ENCODE assay signal across 12 mouse cellular contexts in genomic region chr10:26855851-26856535, GRCm38 (mm10).
DNase-seq lines count a peak whose midpoint lies in the region; ATAC-seq lines count a peak whose summit lies in the region.
"Had no signal": no experiment of that assay in that cellular context is flagged by ENCODE, and none has a peak within 500 bp of the region (broad histone marks: within the 10 kb centered on the region; RNA-seq: fewer than 3 reads in every experiment).

No protein-coding gene starts in this region.

- peaks cover 6% of the 10 kb centered on the region; the same call in 1 of the 2 replicates for H3K36me3 ChIP-seq in heart, embryonic 15.5 days
- H3K36me3 ChIP-seq in liver, embryonic 16.5 days (ENCODE audit: control insufficient read depth, insufficient read depth), result no peaks in the 10 kb centered on the region
- H3K36me3 ChIP-seq in liver, embryonic 12.5 days, result no peaks in the 10 kb centered on the region
- H3K36me3 ChIP-seq: liver, embryonic 15.5 days had no signal

- H3K9me3 ChIP-seq in heart, embryonic 15.5 days (replicated peaks), result no peaks in the 10 kb centered on the region
- H3K9me3 ChIP-seq in liver, embryonic 16.5 days (replicated peaks; ENCODE audit: control insufficient read depth, low read length), result no peaks in the 10 kb centered on the region
- H3K9me3 ChIP-seq in liver, embryonic 12.5 days (replicated peaks), result no peaks in the 10 kb centered on the region
- H3K9me3 ChIP-seq: heart, embryonic 13.5 days; liver, embryonic 15.5 days had no signal

- no peak overlapping the region for H3K9ac ChIP-seq in heart, embryonic 15.5 days
- no peak overlapping the region for H3K9ac ChIP-seq in liver, embryonic 16.5 days (ENCODE audit: low read depth, low read length)
- H3K9ac ChIP-seq in liver, embryonic 12.5 days, result no peak overlapping the region
- H3K9ac ChIP-seq: heart, embryonic 13.5 days; liver, embryonic 15.5 days had no signal

- no peak overlapping the region for H3K4me2 ChIP-seq in heart, embryonic 15.5 days
- H3K4me2 ChIP-seq in liver, embryonic 16.5 days (ENCODE audit: low read depth, low read length), result no peak overlapping the region
- no peak overlapping the region for H3K4me2 ChIP-seq in liver, embryonic 12.5 days
- H3K4me2 ChIP-seq: heart, embryonic 13.5 days; liver, embryonic 15.5 days had no signal

- ATAC-seq in heart, embryonic 15.5 days (replicated peaks; ENCODE audit: insufficient number of reproducible peaks, insufficient read depth, low FRiP score, low read depth), result no peak
- peak; percentile 45; the same call in 1 of the 2 replicates for ATAC-seq in liver, embryonic 16.5 days (ENCODE audit: low read depth)
- ATAC-seq in liver, embryonic 12.5 days, result no peak

- H3K4me3 ChIP-seq in heart, embryonic 15.5 days, result no peak overlapping the region
- H3K4me3 ChIP-seq in liver, embryonic 16.5 days (ENCODE audit: low read depth, low read length), result no peak overlapping the region
- H3K4me3 ChIP-seq in liver, embryonic 12.5 days, result no peak overlapping the region
- H3K4me3 ChIP-seq: heart, embryonic 13.5 days; liver, embryonic 15.5 days had no signal

- peak overlapping the region; percentile 1; the same call in 1 of the 2 replicates for H3K27ac ChIP-seq in heart, embryonic 15.5 days
- no peak overlapping the region for H3K27ac ChIP-seq in liver, embryonic 16.5 days (ENCODE audit: low read length)
- no peak overlapping the region for H3K27ac ChIP-seq in liver, embryonic 12.5 days
- H3K27ac ChIP-seq: heart, embryonic 13.5 days; liver, embryonic 15.5 days had no signal

- H3K4me1 ChIP-seq in heart, embryonic 15.5 days (replicated peaks), result no peaks in the 10 kb centered on the region
- no peaks in the 10 kb centered on the region for H3K4me1 ChIP-seq in liver, embryonic 16.5 days (ENCODE audit: control insufficient read depth, low read depth, low read length)
- H3K4me1 ChIP-seq in liver, embryonic 12.5 days, result no peaks in the 10 kb centered on the region
- H3K4me1 ChIP-seq: liver, embryonic 15.5 days had no signal

- no peaks in the 10 kb centered on the region for H3K27me3 ChIP-seq in heart, embryonic 15.5 days
- H3K27me3 ChIP-seq in liver, embryonic 16.5 days (ENCODE audit: control insufficient read depth, insufficient read depth, low read depth, low read length), result no peaks in the 10 kb centered on the region
- no peaks in the 10 kb centered on the region for H3K27me3 ChIP-seq in liver, embryonic 12.5 days (replicated peaks)
- H3K27me3 ChIP-seq: heart, embryonic 13.5 days; liver, embryonic 15.5 days had no signal

- DNase-seq in heart, adult 18-20 months, result no peak
- peak; percentile 76 for DNase-seq in fat pad, adult 2 months (ENCODE audit: extremely low read depth, low read depth, low spot score)
- DNase-seq in lung, postnatal 36 days, result peak; percentile 60
- DNase-seq in gastrocnemius, postnatal 10 days, result no peak
- no peak for DNase-seq in embryo, embryonic 10 days (ENCODE audit: low spot score)
- DNase-seq: kidney, adult 11 months; layer of hippocampus, adult 9-11 months had no signal

- WGBS in heart, embryonic 15.5 days, result 73% methylated on average over 8 of the region's 8 CpGs
- WGBS in liver, embryonic 16.5 days (ENCODE audit: insufficient replicate concordance), result 66% methylated on average over 8 of the region's 8 CpGs
- WGBS in liver, embryonic 12.5 days (ENCODE audit: insufficient replicate concordance), result 71% methylated on average over 8 of the region's 8 CpGs

Comparison
In these comparisons a context has a peak if more than half of its experiments do, and no peak if none do; other contexts are left out.
1. DNase-seq: peak in fat pad, adult 2 months (single experiment) and lung, postnatal 36 days (single experiment); none in heart, adult 18-20 months (0 of 2), gastrocnemius, postnatal 10 days (single experiment) and embryo, embryonic 10 days (single experiment).